Mouse (Mus musculus) heart, adult 11 months (tissue): ENCODE measurements at regions not wholly inside any gene's neighbourhood (a gene's known extent, or its start where the extent isn't known, plus 50 kb on each side); places are given as distances from the start of the nearest gene placed in this dataset.

ENCODE experiments used
- DNase-seq: peaks from one replicate; pipeline ENCODE4 v3.0.0; 2022

- DNase-seq = peak; percentile 92
Observed at GRCm38 (mm10) chr13:102031416-102031815, 263.4 kb upstream of the Pik3r1 start.

GRCm38 (mm10) chr13:102034484-102034883 lies 266.5 kb upstream of the Pik3r1 start:
- no peak for DNase-seq

- DNase-seq = peak; percentile 96
Observed at GRCm38 (mm10) chr13:102036001-102036400, 268.0 kb upstream of the Pik3r1 start.

- DNase-seq = no peak
Observed at GRCm38 (mm10) chr13:102036819-102037624, 269.0 kb upstream of the Pik3r1 start.

GRCm38 (mm10) chr13:102060213-102060612 lies 292.2 kb upstream of the Pik3r1 start:
- DNase-seq = no peak

GRCm38 (mm10) chr13:102064590-102065273 lies 296.7 kb upstream of the Pik3r1 start:
- DNase-seq = peak; percentile 94

- DNase-seq = no peak
Observed at GRCm38 (mm10) chr13:102065274-102065640, 297.2 kb upstream of the Pik3r1 start.

GRCm38 (mm10) chr13:102065796-102066195 lies 297.8 kb upstream of the Pik3r1 start:
- DNase-seq = peak; percentile 89

GRCm38 (mm10) chr13:102070740-102071139 lies 302.7 kb upstream of the Pik3r1 start:
- DNase-seq = peak; percentile 42

GRCm38 (mm10) chr13:102072366-102072765 lies 304.3 kb upstream of the Pik3r1 start:
- DNase-seq = peak; percentile 54

- peak; percentile 58 for DNase-seq
Observed at GRCm38 (mm10) chr13:102087766-102088165, 319.7 kb upstream of the Pik3r1 start.

- DNase-seq = peak; percentile 74
Observed at GRCm38 (mm10) chr13:102089551-102089950, 321.5 kb upstream of the Pik3r1 start.

- DNase-seq = peak; percentile 7
Observed at GRCm38 (mm10) chr13:102094193-102094592, 326.2 kb upstream of the Pik3r1 start.

- peak; percentile 69 for DNase-seq
Observed at GRCm38 (mm10) chr13:102103161-102103560, 335.1 kb upstream of the Pik3r1 start.

GRCm38 (mm10) chr13:102106188-102106587 lies 338.2 kb upstream of the Pik3r1 start:
- DNase-seq = peak; percentile 10

GRCm38 (mm10) chr13:102108204-102108603 lies 340.2 kb upstream of the Pik3r1 start:
- no peak for DNase-seq

GRCm38 (mm10) chr13:102108916-102109315 lies 340.9 kb upstream of the Pik3r1 start:
- DNase-seq = no peak

GRCm38 (mm10) chr13:102113941-102114340 lies 345.9 kb upstream of the Pik3r1 start:
- DNase-seq = peak; percentile 96

GRCm38 (mm10) chr13:102122341-102122740 lies 354.3 kb upstream of the Pik3r1 start:
- DNase-seq = no peak

- no peak for DNase-seq
Observed at GRCm38 (mm10) chr13:102127933-102128430, 360.0 kb upstream of the Pik3r1 start.

- DNase-seq = no peak
Observed at GRCm38 (mm10) chr13:102131459-102131858, 363.4 kb upstream of the Pik3r1 start.

- no peak for DNase-seq
Observed at GRCm38 (mm10) chr13:102132154-102132553, 364.1 kb upstream of the Pik3r1 start.

GRCm38 (mm10) chr13:102132696-102133095 lies 364.7 kb upstream of the Pik3r1 start:
- DNase-seq = no peak

- DNase-seq = peak; percentile 29
Observed at GRCm38 (mm10) chr13:102135210-102135609, 367.2 kb upstream of the Pik3r1 start.
